Mouse (Mus musculus) brain, adult 2 months (tissue): ENCODE data around the gene Ppm1h.

Experiments used
- DNase-seq: peaks from one replicate; pipeline ENCODE4 v3.0.0; 2011; ENCODE audit warnings: low read depth, low spot score

Gene Ppm1h

GRCm38 (mm10) chr10:122768893-122769341 is 90.4 kb downstream of the Ppm1h start:
- no peak for DNase-seq

- no peak for DNase-seq
Measured at GRCm38 (mm10) chr10:122770337-122770736, 91.8 kb downstream of the Ppm1h start.

- no peak for DNase-seq
Measured at GRCm38 (mm10) chr10:122770987-122771386, 92.4 kb downstream of the Ppm1h start.

- no peak for DNase-seq
Measured at GRCm38 (mm10) chr10:122774169-122774568, 95.6 kb downstream of the Ppm1h start.

- DNase-seq = no peak
Measured at GRCm38 (mm10) chr10:122777436-122777835, 98.9 kb downstream of the Ppm1h start.

- DNase-seq = peak; percentile 56
Measured at GRCm38 (mm10) chr10:122777939-122778655, 99.5 kb downstream of the Ppm1h start.

- no peak for DNase-seq
Measured at GRCm38 (mm10) chr10:122779351-122779750, 100.8 kb downstream of the Ppm1h start.

GRCm38 (mm10) chr10:122782755-122783154 is 104.2 kb downstream of the Ppm1h start:
- DNase-seq = peak; percentile 78

GRCm38 (mm10) chr10:122789648-122790170 is 111.1 kb downstream of the Ppm1h start:
- DNase-seq = no peak

GRCm38 (mm10) chr10:122792021-122792966 is 113.7 kb downstream of the Ppm1h start:
- DNase-seq = peak; percentile 50

GRCm38 (mm10) chr10:122793193-122793592 is 114.6 kb downstream of the Ppm1h start:
- DNase-seq = no peak

GRCm38 (mm10) chr10:122794187-122794850 is 115.8 kb downstream of the Ppm1h start:
- peak; percentile 91 for DNase-seq

GRCm38 (mm10) chr10:122797955-122798354 is 119.4 kb downstream of the Ppm1h start:
- DNase-seq = no peak

GRCm38 (mm10) chr10:122800003-122800731 is 121.6 kb downstream of the Ppm1h start:
- DNase-seq = no peak

GRCm38 (mm10) chr10:122800732-122801110 is 122.2 kb downstream of the Ppm1h start:
- DNase-seq = no peak

GRCm38 (mm10) chr10:122802218-122802617 is 123.7 kb downstream of the Ppm1h start:
- no peak for DNase-seq

- DNase-seq = no peak
Measured at GRCm38 (mm10) chr10:122802901-122803300, 124.3 kb downstream of the Ppm1h start.

GRCm38 (mm10) chr10:122803906-122804305 is 125.3 kb downstream of the Ppm1h start:
- DNase-seq = peak; percentile 91

- DNase-seq = no peak
Measured at GRCm38 (mm10) chr10:122805866-122806265, 127.3 kb downstream of the Ppm1h start.

GRCm38 (mm10) chr10:122807127-122808105 is 128.9 kb downstream of the Ppm1h start:
- peak; percentile 96 for DNase-seq
